Mouse (Mus musculus) cerebellum, adult 2 months (tissue): ENCODE measurements around the gene Hcst.

ENCODE experiments used
- CTCF ChIP-seq: fragments of 200-500 bp; IDR thresholded peaks from 2 replicates; pipeline ENCODE4 v1.5.1; 2011; ENCODE audit warnings: low read depth, mild to moderate bottlenecking, control low read depth, low read length, moderate library complexity, borderline replicate concordance; ENCODE audit not compliant: insufficient read depth
- POLR2A ChIP-seq: fragments of 200-500 bp; IDR thresholded peaks from 2 replicates; pipeline ENCODE4 v1.6.1; 2011; ENCODE audit warnings: low read length, control low read depth, borderline replicate concordance; ENCODE audit not compliant: insufficient read depth

DNA sequence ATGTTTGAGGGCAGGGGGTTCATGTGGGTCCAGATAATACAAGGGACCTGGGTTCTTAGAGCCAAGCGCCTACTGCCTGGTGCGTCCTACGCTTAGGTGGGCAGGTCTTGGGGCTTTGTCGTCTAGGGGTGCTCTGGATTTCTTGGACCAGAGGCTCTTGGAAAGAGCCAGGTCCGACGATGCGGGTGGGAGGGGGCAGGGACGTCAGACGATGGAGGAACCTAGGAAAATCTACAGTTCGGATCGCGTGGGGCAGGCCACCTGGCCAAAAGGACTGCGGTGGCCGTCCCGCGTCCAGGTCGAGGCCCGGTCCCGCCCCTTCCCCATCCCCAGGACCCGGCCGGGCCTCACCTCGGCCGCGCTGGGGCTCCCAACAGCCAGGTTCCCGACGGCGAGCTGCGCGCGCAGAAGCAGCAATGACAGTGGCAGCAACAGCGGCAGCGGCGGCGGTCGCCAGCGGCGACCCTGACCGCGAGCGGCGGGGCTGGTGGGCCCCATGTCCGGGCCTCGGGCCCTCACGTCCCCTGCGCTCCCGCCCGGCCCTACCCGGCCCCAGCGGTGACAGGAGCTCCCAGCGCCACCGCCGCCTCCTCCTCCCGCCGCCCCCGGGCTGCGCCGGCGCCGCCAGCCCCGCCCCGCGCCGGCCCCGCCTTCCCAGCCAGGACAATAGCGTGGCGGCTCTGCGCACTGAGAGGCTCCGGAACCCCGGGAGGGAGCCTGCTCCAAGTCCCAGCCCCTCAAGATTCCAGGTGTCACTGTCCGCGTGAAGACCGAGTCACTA, 25.5 kb upstream of the Hcst start, which contains the start of gene Aplp1:
- TF ChIP-seq POLR2A (0 out of 2 replicates have a peak, but pooled peaks have one; percentile 15), CTCF (no peak)
